Mouse (Mus musculus): ENCODE results near the gene Ptges3. TPM values are rescaled to one million over a fixed set of nuclear protein-coding genes. Genes with fewer than 3 reads are reported as not detected.
"Not testable (repeated sequence)": the region's sequence is repeated elsewhere in the genome, so short reads cannot be mapped to it uniquely, and the experiment has no call there.

Gene Ptges3
- polyA plus RNA-seq, 1 experiment from 2014 or later: 646 TPM

DNA sequence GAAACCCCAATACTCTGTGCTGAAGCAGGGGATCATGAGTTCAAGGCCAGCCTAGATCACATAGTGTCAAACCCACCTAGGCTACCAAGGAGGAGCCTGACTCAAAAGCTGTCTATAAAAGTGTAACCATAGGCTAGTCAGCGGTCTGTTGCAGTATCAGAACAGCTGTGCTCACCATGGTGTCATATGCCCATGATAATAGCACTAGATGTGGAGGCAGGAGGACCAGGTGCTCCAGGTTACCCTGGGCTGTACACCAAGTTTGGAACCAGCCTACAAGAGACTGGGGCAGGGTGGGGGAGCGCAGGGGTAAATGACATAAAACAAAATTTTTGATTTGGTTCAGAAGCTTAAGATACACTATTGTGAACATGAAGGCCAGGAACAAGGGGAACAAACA lies 9.0 kb upstream of the Ptges3 start:
- H3K36me3 ChIP-seq (ENCODE audit: control insufficient read depth, insufficient read depth, low read length): peaks cover 28% of the 10 kb centered on the region; the same call in 1 of the 2 replicates
- no peaks in the 10 kb centered on the region for H3K4me1 ChIP-seq (ENCODE audit: control insufficient read depth, insufficient read depth, low read length)
- no peak overlapping the region for H3K4me2 ChIP-seq (ENCODE audit: low read depth, severe bottlenecking)
- 95% methylated on average over 2 of the region's 2 CpGs for WGBS
- DNase-seq (ENCODE audit: low spot score): no peak
- no peaks in the 10 kb centered on the region for H3K27me3 ChIP-seq (ENCODE audit: control insufficient read depth, insufficient read depth, low read length)
- no peak overlapping the region for H3K4me3 ChIP-seq (ENCODE audit: low read depth, low read length)
- no peak overlapping the region for H3K9ac ChIP-seq (ENCODE audit: low read length)
- no peak overlapping the region for H3K27ac ChIP-seq (replicated peaks; ENCODE audit: low read depth, low read length)
- no peaks in the 10 kb centered on the region for H3K9me3 ChIP-seq (ENCODE audit: control insufficient read depth, low read length)
- no peak for ATAC-seq (ENCODE audit: insufficient number of reproducible peaks, low FRiP score, low TSS enrichment, low read depth)

DNA sequence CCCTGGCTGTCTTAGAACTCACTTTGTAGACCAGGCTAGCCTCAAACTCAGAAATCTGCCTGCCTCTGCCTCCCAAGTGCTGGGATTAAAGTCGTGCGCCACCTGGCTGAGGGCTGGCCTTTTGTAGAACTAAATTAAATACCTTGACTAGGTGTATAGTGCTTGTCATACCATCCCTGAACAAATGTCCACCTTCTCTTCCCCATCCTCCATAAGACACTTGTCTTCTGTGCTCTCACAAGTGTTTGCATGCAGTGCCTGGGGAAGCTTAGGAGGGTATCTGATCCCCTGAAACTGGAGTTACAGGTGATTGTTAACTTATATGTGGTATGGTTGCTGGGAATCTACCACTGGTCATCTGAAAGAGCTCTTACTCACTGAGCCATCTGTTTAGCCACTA lies 8.4 kb upstream of the Ptges3 start:
- WGBS: 86% methylated on average over 2 of the region's 2 CpGs
- Histone ChIP-seq H3K9ac (ENCODE audit: low read length) (no peak overlapping the region), H3K27me3 (ENCODE audit: control insufficient read depth, insufficient read depth, low read length) (no peaks in the 10 kb centered on the region), H3K4me3 (ENCODE audit: low read depth, low read length) (no peak overlapping the region), H3K9me3 (ENCODE audit: control insufficient read depth, low read length) (no peaks in the 10 kb centered on the region), H3K4me1 (ENCODE audit: control insufficient read depth, insufficient read depth, low read length) (no peaks in the 10 kb centered on the region), H3K36me3 (ENCODE audit: control insufficient read depth, insufficient read depth, low read length) (peaks cover 25% of the 10 kb centered on the region; the same call in 1 of the 2 replicates), H3K4me2 (ENCODE audit: low read depth, severe bottlenecking) (no peak overlapping the region), H3K27ac (replicated peaks; ENCODE audit: low read depth, low read length) (no peak overlapping the region)
- DNase-seq (ENCODE audit: low spot score) (no peak), ATAC-seq (ENCODE audit: insufficient number of reproducible peaks, low FRiP score, low TSS enrichment, low read depth) (no peak)

DNA sequence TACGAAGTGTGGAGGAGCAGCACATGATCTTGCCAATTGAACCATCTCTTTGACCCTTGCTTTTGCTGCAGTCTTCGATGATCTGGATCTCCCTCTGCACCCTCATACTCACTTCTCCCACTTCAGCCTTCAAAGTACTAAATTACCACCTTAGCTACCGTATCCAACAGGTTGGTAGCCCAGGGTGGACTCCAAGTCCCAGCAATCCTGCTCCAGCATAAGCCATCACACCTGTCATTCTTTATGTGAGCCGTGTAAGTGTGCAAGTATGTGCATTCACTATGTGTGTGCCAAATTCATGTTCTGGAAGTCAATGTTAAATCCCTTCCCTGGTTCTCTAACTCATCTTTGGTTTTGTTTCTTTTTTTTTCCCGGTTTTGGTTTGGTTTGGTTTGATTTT lies 7.2 kb upstream of the Ptges3 start:
- Histone ChIP-seq H3K4me1 (ENCODE audit: control insufficient read depth, insufficient read depth, low read length) (no peaks in the 10 kb centered on the region), H3K9ac (ENCODE audit: low read length) (no peak overlapping the region), H3K9me3 (ENCODE audit: control insufficient read depth, low read length) (no peaks in the 10 kb centered on the region), H3K4me3 (ENCODE audit: low read depth, low read length) (no peak overlapping the region), H3K36me3 (ENCODE audit: control insufficient read depth, insufficient read depth, low read length) (peaks cover 18% of the 10 kb centered on the region; the same call in 1 of the 2 replicates), H3K27ac (replicated peaks; ENCODE audit: low read depth, low read length) (no peak overlapping the region), H3K4me2 (ENCODE audit: low read depth, severe bottlenecking) (no peak overlapping the region), H3K27me3 (ENCODE audit: control insufficient read depth, insufficient read depth, low read length) (no peaks in the 10 kb centered on the region)
- no peak for ATAC-seq (ENCODE audit: insufficient number of reproducible peaks, low FRiP score, low TSS enrichment, low read depth)
- WGBS: 94% methylated on average over 5 of the region's 5 CpGs
- no peak for DNase-seq (ENCODE audit: low spot score)

GRCm38 (mm10) chr10:128052136-128052535 lies 6.6 kb upstream of the Ptges3 start:
- not testable (repeated sequence) for H3K27me3 ChIP-seq (ENCODE audit: control insufficient read depth, insufficient read depth, low read length); H3K27ac ChIP-seq (replicated peaks; ENCODE audit: low read depth, low read length); ATAC-seq (ENCODE audit: insufficient number of reproducible peaks, low FRiP score, low TSS enrichment, low read depth); H3K9me3 ChIP-seq (ENCODE audit: control insufficient read depth, low read length); H3K4me3 ChIP-seq (ENCODE audit: low read depth, low read length); DNase-seq (ENCODE audit: low spot score); H3K9ac ChIP-seq (ENCODE audit: low read length); H3K4me1 ChIP-seq (ENCODE audit: control insufficient read depth, insufficient read depth, low read length); H3K4me2 ChIP-seq (ENCODE audit: low read depth, severe bottlenecking)
- H3K36me3 ChIP-seq (ENCODE audit: control insufficient read depth, insufficient read depth, low read length): peaks cover 14% of the 10 kb centered on the region; the same call in 1 of the 2 replicates
- 90% methylated on average over 1 of the region's 2 CpGs for WGBS

DNA sequence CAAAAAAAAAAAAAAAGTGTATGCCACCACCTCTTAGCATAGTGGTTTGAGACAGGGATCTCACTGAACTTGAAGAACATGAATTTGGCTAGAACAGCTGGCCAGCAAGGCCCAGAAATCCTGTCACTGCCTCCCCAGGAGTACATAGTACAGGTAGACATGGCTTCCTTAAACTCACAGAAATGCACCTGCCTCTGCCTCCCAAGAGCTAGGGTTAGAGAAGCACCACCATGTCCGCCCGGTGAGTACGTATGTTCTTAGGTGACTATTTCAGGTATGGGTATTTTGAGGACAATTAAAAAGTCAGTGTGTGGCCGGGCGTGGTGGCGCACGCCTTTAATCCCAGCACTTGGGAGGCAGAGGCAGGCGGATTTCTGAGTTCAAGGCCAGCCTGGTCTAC lies 5.8 kb upstream of the Ptges3 start:
- ATAC-seq (ENCODE audit: insufficient number of reproducible peaks, low FRiP score, low TSS enrichment, low read depth): no peak
- H3K4me2 ChIP-seq (ENCODE audit: low read depth, severe bottlenecking): no peak overlapping the region
- DNase-seq (ENCODE audit: low spot score): no peak
- no peak overlapping the region for H3K27ac ChIP-seq (replicated peaks; ENCODE audit: low read depth, low read length)
- H3K9me3 ChIP-seq (ENCODE audit: control insufficient read depth, low read length): no peaks in the 10 kb centered on the region
- no peak overlapping the region for H3K9ac ChIP-seq (ENCODE audit: low read length)
- no peaks in the 10 kb centered on the region for H3K27me3 ChIP-seq (ENCODE audit: control insufficient read depth, insufficient read depth, low read length)
- peaks cover 10% of the 10 kb centered on the region; the same call in 1 of the 2 replicates for H3K36me3 ChIP-seq (ENCODE audit: control insufficient read depth, insufficient read depth, low read length)
- H3K4me3 ChIP-seq (ENCODE audit: low read depth, low read length): no peak overlapping the region
- 96% methylated on average over 8 of the region's 8 CpGs for WGBS
- H3K4me1 ChIP-seq (ENCODE audit: control insufficient read depth, insufficient read depth, low read length): no peaks in the 10 kb centered on the region

DNA sequence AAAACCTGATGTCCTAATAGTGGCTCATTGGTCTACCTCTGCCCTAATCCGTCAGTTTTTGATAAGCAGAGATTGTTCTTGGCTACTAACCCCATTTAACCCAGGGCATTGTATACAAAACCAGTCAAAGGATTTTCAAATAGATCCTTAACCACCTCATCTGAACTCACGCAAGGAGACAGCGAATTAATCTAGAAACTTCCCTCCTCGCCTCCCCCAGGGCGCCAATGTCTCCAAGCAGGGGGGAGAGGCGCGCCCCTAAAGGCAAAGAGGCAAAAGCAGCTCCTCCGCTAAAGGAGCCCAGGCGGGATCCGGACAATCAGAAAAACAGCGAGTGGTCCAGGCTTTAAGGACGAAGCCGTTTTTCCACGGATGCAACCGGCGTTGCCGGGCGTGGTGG lies 570 bp upstream of the Ptges3 start:
- 3% methylated on average over 18 of the region's 18 CpGs for WGBS
- Histone ChIP-seq H3K9me3 (ENCODE audit: control insufficient read depth, low read length) (no peaks in the 10 kb centered on the region), H3K27me3 (ENCODE audit: control insufficient read depth, insufficient read depth, low read length) (no peaks in the 10 kb centered on the region), H3K9ac (ENCODE audit: low read length) (peak overlapping the region; percentile 96), H3K4me2 (ENCODE audit: low read depth, severe bottlenecking) (peak overlapping the region; percentile 87), H3K27ac (replicated peaks; ENCODE audit: low read depth, low read length) (peak overlapping the region; percentile 97), H3K4me1 (ENCODE audit: control insufficient read depth, insufficient read depth, low read length) (peaks cover 7% of the 10 kb centered on the region; the same call in 1 of the 2 replicates), H3K36me3 (ENCODE audit: control insufficient read depth, insufficient read depth, low read length) (no peaks in the 10 kb centered on the region), H3K4me3 (ENCODE audit: low read depth, low read length) (peak overlapping the region; percentile 98)
- DNase-seq (ENCODE audit: low spot score) (no peak), ATAC-seq (ENCODE audit: insufficient number of reproducible peaks, low FRiP score, low TSS enrichment, low read depth) (0 out of 2 replicates have a peak, but pooled peaks have one; percentile 3)

DNA sequence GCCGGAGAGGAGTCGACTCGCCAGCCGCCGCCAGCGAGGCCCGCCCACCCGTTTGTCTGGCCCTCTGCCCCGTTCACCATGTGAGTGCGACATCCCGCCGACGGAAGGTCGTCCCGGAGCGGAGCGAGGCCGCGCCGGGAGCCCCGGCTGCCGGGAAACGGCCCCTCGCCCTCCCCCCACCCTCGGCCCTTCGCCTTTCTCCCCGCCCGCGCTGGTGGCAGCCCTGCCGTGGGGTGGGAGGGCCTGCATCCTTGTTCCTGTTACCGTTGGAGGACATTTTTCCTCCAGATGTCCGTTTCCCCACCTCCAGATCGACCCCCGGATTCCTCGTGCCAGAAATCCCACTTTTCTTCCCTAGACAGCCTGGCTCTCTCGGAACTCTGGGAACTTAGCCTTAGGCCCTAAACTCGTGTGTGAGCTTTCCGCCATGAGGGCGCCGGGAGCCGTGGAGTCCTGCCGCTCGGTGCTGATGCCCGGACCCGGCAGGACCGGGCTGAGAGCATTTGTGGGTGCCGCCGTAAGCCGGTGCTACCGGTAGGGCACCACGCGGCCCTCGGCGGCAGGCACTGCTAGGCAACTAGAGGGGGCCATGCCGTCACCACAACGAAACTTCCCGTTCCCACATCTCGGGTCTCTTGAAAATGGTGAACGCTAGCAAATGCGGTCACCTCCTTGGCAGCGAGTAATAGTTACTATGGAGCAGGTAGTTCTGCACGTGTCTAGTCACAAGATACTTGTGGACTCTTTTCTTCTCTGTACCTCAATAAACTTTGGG lies 640 bp downstream of the Ptges3 start:
- Histone ChIP-seq H3K27me3 (ENCODE audit: control insufficient read depth, insufficient read depth, low read length) (no peaks in the 10 kb centered on the region), H3K9ac (ENCODE audit: low read length) (peak overlapping the region; percentile 96), H3K4me3 (ENCODE audit: low read depth, low read length) (peak overlapping the region; percentile 98), H3K4me2 (ENCODE audit: low read depth, severe bottlenecking) (peak overlapping the region; percentile 87), H3K9me3 (ENCODE audit: control insufficient read depth, low read length) (no peaks in the 10 kb centered on the region), H3K36me3 (ENCODE audit: control insufficient read depth, insufficient read depth, low read length) (peaks cover 3% of the 10 kb centered on the region; the same call in 1 of the 2 replicates), H3K27ac (replicated peaks; ENCODE audit: low read depth, low read length) (peak overlapping the region; percentile 97), H3K4me1 (ENCODE audit: control insufficient read depth, insufficient read depth, low read length) (peaks cover 7% of the 10 kb centered on the region; the same call in 1 of the 2 replicates)
- ATAC-seq (ENCODE audit: insufficient number of reproducible peaks, low FRiP score, low TSS enrichment, low read depth): peak; percentile 53
- under 1% methylated on average over 38 of the region's 62 CpGs for WGBS
- DNase-seq (ENCODE audit: low spot score): peak; percentile 70

DNA sequence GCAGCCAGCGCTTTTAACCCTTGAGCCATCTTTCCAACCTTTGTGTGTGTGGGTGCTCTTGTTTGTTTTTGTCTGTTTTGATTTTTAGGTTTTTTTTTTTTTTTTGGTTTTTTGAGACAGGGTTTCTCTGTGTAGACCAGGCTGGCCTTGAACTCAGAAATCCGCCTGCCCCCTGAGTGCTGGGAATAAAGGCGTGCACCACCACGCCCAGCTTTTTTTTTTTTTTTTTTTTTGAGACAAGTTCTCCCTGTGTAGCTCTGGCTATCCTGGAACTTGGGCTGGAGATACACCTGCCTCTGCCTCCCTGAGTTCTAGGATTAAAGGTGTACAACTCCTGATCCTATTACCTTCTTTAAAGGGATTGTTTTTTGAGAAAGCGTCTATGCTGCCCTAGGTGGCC lies 2.4 kb downstream of the Ptges3 start:
- ATAC-seq (ENCODE audit: insufficient number of reproducible peaks, low FRiP score, low TSS enrichment, low read depth): no peak
- H3K27ac ChIP-seq (replicated peaks; ENCODE audit: low read depth, low read length): no peak overlapping the region
- H3K27me3 ChIP-seq (ENCODE audit: control insufficient read depth, insufficient read depth, low read length): no peaks in the 10 kb centered on the region
- H3K4me3 ChIP-seq (ENCODE audit: low read depth, low read length): peak overlapping the region; percentile 98; the same call in 1 of the 2 replicates
- H3K9ac ChIP-seq (ENCODE audit: low read length): no peak overlapping the region; the same call in 1 of the 2 replicates
- peaks cover 7% of the 10 kb centered on the region; the same call in 1 of the 2 replicates for H3K4me1 ChIP-seq (ENCODE audit: control insufficient read depth, insufficient read depth, low read length)
- WGBS: 86% methylated on average over 5 of the region's 5 CpGs
- no peak for DNase-seq (ENCODE audit: low spot score)
- H3K4me2 ChIP-seq (ENCODE audit: low read depth, severe bottlenecking): peak overlapping the region; percentile 87
- no peaks in the 10 kb centered on the region for H3K9me3 ChIP-seq (ENCODE audit: control insufficient read depth, low read length)
- peaks cover 3% of the 10 kb centered on the region; the same call in 1 of the 2 replicates for H3K36me3 ChIP-seq (ENCODE audit: control insufficient read depth, insufficient read depth, low read length)

Measured in limb, embryonic 11.5 days (tissue).